Mouse (Mus musculus): Measurements from ENCODE around the gene Folr1.
A peak's percentile ranks its signal among the peaks of the same experiment; 100 is the strongest.

Folr1 gene

GRCm38 (mm10) chr7:101868241-101869162 lies 2.1 kb downstream of the Folr1 start:
- peak; percentile 89 for DNase-seq

GRCm38 (mm10) chr7:101867482-101867881 lies 3.1 kb downstream of the Folr1 start:
- no peak for DNase-seq

- DNase-seq = no peak
Observed at GRCm38 (mm10) chr7:101866491-101867265, 3.9 kb downstream of the Folr1 start.

- no peak for DNase-seq
Observed at GRCm38 (mm10) chr7:101863415-101863814, 7.2 kb downstream of the Folr1 start, which contains the start of gene Anapc15. Gene Anapc15 (plus strand): TSS chr7:101863715.

- no peak for DNase-seq
Observed at GRCm38 (mm10) chr7:101862291-101862690, 8.3 kb downstream of the Folr1 start.

DNA sequence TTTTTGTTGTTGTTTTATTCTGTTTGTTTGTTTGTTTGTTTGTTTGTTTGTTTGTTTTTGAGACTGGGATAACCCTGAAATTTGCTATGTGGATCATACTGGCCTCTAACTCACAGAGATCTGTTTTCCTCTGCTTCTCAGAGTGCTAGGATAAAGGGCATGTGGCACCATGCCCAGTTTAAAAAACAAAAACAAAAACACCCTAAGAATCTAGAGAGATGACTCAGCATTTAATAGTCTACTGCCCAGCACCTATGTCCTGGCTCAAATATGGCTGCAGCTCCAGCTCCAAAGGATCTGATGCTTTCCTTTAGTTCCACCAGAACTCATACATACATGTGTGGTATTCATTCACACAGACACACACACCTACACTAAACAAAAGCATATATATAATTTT lies 9.6 kb downstream of the Folr1 start:
- DNase-seq = no peak

GRCm38 (mm10) chr7:101858362-101858761 lies 12.2 kb downstream of the Folr1 start:
- DNase-seq = peak; percentile 94

DNA sequence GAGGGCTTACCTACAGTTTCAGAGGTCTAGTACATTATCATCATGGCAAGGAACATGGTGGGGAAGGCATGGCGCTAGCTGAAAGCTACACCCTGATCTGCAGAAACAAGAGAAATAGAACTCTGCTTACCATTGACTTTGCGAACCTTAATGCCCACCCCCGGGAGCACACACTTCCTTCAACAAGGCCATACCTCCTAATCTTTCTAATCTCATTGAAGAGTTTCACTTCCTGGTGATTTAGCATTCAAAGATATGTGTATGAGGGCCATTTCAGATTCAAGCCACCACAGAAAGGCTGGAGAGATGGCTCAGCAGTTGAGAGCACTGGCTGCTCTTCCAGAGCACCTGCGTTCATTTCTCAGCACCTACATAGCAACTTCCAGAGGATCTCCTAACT lies 13.5 kb downstream of the Folr1 start, which contains the start of gene Folr2:
Gene Folr2 (minus strand): TSS at position 101 of the 400 bp plus-strand sequence.
- no peak for DNase-seq

- no peak for DNase-seq
Observed at GRCm38 (mm10) chr7:101853816-101854215, 16.8 kb downstream of the Folr1 start.

GRCm38 (mm10) chr7:101852846-101853245 lies 17.7 kb downstream of the Folr1 start:
- no peak for DNase-seq

DNA sequence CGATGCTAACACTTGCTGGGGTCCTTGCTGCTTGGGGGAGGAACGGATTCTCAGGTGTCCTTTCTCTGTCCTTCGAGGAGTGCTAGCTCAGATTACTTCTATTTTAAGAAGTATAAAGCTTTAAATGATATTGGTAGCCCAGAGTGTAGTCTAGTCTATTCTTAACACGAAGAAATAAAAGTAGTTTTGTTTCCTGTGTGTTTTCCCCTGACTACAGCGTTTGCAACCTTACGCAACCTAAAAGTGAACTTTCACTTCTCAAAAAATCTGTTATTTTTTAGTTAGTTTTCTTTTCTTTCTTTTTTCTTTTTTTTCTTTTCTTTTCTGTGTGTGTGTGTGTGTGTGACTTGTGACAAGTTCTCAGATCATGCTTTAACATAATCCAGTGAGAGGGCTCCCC lies 18.9 kb downstream of the Folr1 start:
- no peak for DNase-seq

DNA sequence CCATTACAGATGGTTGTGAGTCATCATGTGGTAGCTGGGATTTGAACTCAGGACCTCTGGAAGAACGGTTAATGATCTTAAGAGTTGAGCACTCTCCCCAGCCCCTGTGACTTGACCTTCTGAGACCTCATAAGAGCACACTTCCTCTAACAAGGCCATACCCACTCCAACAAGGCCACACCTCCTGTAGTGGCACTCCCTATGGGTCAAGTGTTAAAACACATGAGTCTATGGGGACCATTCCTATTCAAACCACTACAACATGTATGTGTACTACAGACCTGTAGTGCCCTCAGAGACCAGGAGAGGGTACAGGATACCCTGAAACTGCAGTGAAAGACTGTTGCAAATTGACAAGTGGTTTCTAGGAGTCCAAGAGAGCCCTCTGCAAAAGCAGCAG lies 22.7 kb downstream of the Folr1 start:
- no peak for DNase-seq

GRCm38 (mm10) chr7:101844186-101844585 lies 26.4 kb downstream of the Folr1 start:
- peak; percentile 93 for DNase-seq

GRCm38 (mm10) chr7:101837606-101838471 lies 32.7 kb downstream of the Folr1 start, which contains the start of gene Inppl1:
Gene Inppl1 (minus strand): TSS chr7:101838229.
- peak; percentile 99 for DNase-seq

- no peak for DNase-seq
Observed at GRCm38 (mm10) chr7:101837154-101837605, 33.4 kb downstream of the Folr1 start.

- DNase-seq = peak; percentile 97
Observed at GRCm38 (mm10) chr7:101836271-101837153, 34.1 kb downstream of the Folr1 start.

DNA sequence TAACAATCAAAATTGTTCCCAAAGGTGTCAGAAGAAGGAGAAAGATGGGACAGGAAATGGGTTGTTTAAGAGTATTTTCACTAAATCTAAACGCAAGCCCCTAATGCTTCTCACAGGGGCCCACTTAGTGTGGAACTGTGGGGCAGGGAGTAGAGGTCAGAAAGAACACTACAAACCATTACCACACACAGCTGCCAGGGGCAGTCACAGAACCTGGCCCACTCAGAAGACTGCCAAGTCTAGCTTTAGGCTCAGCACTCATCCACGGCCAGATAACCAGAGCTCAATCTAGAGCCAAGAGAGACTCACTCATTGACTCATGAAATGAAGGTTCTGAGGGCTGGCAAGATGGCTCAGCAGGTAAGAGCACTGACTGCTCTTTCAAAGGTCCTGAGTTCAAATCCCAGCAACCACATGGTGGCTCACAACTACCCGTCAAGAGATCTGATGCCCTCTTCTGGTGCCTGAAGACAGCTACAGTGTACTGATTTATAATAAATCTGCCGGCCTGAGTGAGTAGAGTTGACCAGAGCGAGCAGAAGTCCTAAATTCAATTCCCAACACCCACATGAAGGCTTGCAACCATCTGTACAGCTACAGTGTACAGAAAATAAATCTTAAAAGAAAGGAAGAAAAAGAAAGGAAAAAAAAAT lies 35.0 kb downstream of the Folr1 start:
- DNase-seq = peak; percentile 91

DNA sequence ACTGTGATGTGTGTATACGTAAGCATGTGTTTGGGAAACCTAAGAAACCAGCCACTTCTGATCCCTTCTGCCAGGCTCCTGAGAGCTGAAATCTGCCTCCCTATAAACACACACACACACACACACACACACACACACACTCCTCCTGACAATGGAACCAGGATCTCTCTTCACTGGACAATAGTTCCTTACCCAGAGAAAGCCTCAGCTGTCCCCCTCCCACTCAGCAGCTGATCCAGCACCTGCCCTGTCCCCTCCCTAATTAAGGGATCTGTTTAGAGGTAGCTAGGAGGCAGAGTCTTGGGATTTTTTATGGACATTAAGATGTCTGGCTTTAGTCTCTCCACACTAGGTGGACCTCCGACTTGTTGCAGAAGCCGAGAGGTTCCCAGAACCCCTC lies 35.7 kb downstream of the Folr1 start:
- DNase-seq = no peak

DNA sequence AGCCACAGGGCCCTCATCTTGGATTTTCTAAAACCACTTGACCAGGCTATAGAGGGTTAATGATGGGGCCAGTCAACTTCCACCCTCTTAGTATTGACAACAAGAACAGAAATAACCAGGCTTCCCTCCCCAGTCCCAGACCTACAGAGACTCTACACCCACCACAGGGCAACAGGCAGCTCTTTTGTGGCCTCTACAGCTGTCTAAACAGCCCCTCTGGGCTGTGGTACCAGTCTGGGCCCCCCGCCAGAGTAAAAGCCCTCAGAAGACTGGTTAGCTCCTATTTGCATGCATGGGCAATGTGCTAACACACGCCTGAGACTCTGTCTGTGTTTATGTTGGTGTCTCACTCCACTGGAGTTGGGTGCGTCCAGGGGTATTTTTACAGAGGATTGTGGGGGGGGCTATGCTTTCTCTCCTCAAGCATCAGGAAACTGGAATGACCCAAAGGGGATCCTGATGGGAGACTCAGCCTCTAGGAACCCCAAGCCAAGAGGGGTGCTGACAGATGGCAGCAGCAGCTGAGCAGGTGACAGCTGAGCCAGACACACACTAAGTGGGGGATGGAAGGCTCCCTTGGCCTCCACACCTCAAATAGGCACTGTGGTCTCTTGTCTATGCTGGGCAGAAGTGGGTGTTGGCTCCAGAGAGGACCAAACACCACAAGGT lies 36.5 kb downstream of the Folr1 start:
- DNase-seq = peak; percentile 96

GRCm38 (mm10) chr7:101833352-101833751 lies 37.2 kb downstream of the Folr1 start:
- DNase-seq = no peak
